8 mouse cellular contexts compared by ENCODE assay signal in the genomic region with DNA sequence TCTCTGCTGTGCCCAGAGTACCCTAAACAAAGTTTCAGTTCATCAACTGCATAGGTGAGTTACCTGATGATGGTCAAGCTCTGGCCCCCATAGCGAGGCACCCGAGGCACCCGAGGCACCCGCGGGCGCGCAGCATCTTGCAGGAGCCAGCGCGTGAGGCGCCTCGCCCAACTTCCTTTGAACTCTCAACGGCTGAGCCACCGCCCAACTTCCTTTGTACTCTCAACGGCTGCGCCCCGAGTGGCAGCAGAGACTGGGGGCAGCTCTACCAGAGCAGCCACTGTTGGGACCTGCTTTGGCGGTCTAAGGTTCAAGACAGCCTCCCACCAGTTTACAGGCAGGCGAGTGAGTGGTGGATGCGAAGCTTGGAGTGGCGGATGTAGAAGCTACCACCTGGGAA. TPM values are rescaled to one million over a fixed set of nuclear protein-coding genes. Genes with fewer than 3 reads are reported as not detected.
A peak's percentile ranks its signal among the peaks of the same experiment; 100 is the strongest.
DNase-seq lines count a peak whose midpoint lies in the region; ATAC-seq and TF ChIP-seq lines count a peak whose summit lies in the region.
"Not testable (repeated sequence)": the region's sequence is repeated elsewhere in the genome, so short reads cannot be mapped to it uniquely, and the experiment has no call there.

Gene Glo1 (minus strand): TSS at position 153 of the 400 bp plus-strand sequence.

- peak; percentile 76 for ATAC-seq in common myeloid progenitor, adult 5-6 weeks (replicated peaks; ENCODE audit: low read depth, poor library complexity, severe bottlenecking)
- ATAC-seq in heart, postnatal 0 days (ENCODE audit: insufficient read depth, low read depth) = not testable (repeated sequence)
- ATAC-seq in neutrophil, adult 5-6 weeks (ENCODE audit: extremely low read depth, insufficient number of reproducible peaks, low FRiP score, poor library complexity, severe bottlenecking) = peak; percentile 67

- not testable (repeated sequence) for H3K27me3 ChIP-seq in E14TG2a.4 (ENCODE audit: insufficient read depth, low read length); heart, postnatal 0 days (ENCODE audit: control insufficient read depth, insufficient read depth, low read length); kidney, adult 2 months (replicated peaks; ENCODE audit: control insufficient read depth, insufficient read depth, low read length)

- not testable (repeated sequence) for TF ChIP-seq POLR2A in kidney, adult 2 months (IDR thresholded peaks at IDR 0.05; ENCODE audit: low read depth, low read length)

- H3K4me1 ChIP-seq in E14TG2a.4 (replicated peaks; ENCODE audit: low read depth, low read length) = peaks cover 42% of the 10 kb centered on the region
- H3K4me1 ChIP-seq in heart, postnatal 0 days (ENCODE audit: control insufficient read depth, insufficient read depth); kidney, adult 2 months (ENCODE audit: control insufficient read depth, insufficient read depth, low read length): not testable (repeated sequence)

- peak within 1 kb of the TSS; percentile 71 for H3K4me3 ChIP-seq in E14TG2a.4 (replicated peaks; ENCODE audit: low read length)
- not testable (repeated sequence) for H3K4me3 ChIP-seq in heart, postnatal 0 days (ENCODE audit: low read depth, low read length); kidney, adult 2 months (ENCODE audit: insufficient read depth, low read depth, low read length); macrophage (ENCODE audit: inconsistent target)

- not testable (repeated sequence) for DNase-seq in gastrocnemius, adult 18-20 months (ENCODE audit: low spot score); heart, postnatal 0 days (ENCODE audit: low spot score); kidney, adult 2 months; left cerebral cortex, postnatal 4 days

- H3K4me2 ChIP-seq in heart, postnatal 0 days (ENCODE audit: low read depth, low read length) = not testable (repeated sequence)

- H3K36me3 ChIP-seq in E14TG2a.4 (ENCODE audit: insufficient read depth, low read length) = peaks cover 42% of the 10 kb centered on the region
- not testable (repeated sequence) for H3K36me3 ChIP-seq in heart, postnatal 0 days (replicated peaks; ENCODE audit: control insufficient read depth, insufficient read depth, low read length); kidney, adult 2 months (ENCODE audit: control insufficient read depth, insufficient read depth, low read length); macrophage (ENCODE audit: inconsistent target)

- H3K27ac ChIP-seq in heart, postnatal 0 days (ENCODE audit: low read depth); kidney, adult 2 months (ENCODE audit: insufficient read depth, low read depth, low read length); macrophage: not testable (repeated sequence)

- H3K9ac ChIP-seq in heart, postnatal 0 days (replicated peaks; ENCODE audit: low read depth, low read length) = not testable (repeated sequence)

- TF ChIP-seq CTCF in E14TG2a.4 (conservative IDR thresholded peaks at IDR 0.05; ENCODE audit: low read length); heart, postnatal 0 days (IDR thresholded peaks at IDR 0.05; ENCODE audit: low read depth); kidney, adult 2 months (conservative IDR thresholded peaks at IDR 0.05; ENCODE audit: insufficient read depth, insufficient read length, low read depth, low read length): not testable (repeated sequence)

- H3K79me2 ChIP-seq in macrophage (ENCODE audit: inconsistent target) = not testable (repeated sequence)

- no CpG with 5 or more reads among the region's 20 CpGs for WGBS in heart, postnatal 0 days
- no CpG with 5 or more reads among the region's 20 CpGs for WGBS in kidney, adult 2 months
- WGBS in macrophage (ENCODE audit: missing documents) = no CpG with 5 or more reads among the region's 20 CpGs

- not testable (repeated sequence) for H3K9me3 ChIP-seq in E14TG2a.4 (ENCODE audit: low read length); heart, postnatal 0 days (replicated peaks; ENCODE audit: control insufficient read depth, low read length)

- TF ChIP-seq EP300 in heart, postnatal 0 days (IDR thresholded peaks at IDR 0.05; ENCODE audit: low read depth) = not testable (repeated sequence)

- intact Hi-C loops in left cerebral cortex, postnatal 4 days (cut with DNase I) = not testable (repeated sequence)

RNA-seq across cellular contexts. Expression of gene Glo1, which starts in this region (rescaled TPM):
- total RNA-seq in common myeloid progenitor, adult 5-6 weeks (2017) = 144 and 156 TPM in 2 replicates
- 100 to 1,000 TPM; 161 to 164 TPM for total RNA-seq in gastrocnemius, adult 18-20 months (2021)
- 143 and 179 TPM in 2 replicates for total RNA-seq in heart, postnatal 0 days (2014; rRNA removed; ENCODE audit: low replicate concordance)
- polyA plus RNA-seq in heart, postnatal 0 days (2015; fragmentation: Nextera tagmentation; extraction: Ambion mirVana) = 184 and 191 TPM in 2 replicates
- polyA plus RNA-seq in kidney, adult 2 months (2012; rRNA removed) = 66.6 and 89.0 TPM in 2 replicates
- 100 to 1,000 TPM; 107 to 121 TPM for total RNA-seq in left cerebral cortex, postnatal 4 days (2021)
- 10 to 100 TPM in 11 of 26 experiments, 1 to 10 TPM in 15; 3.2 to 26.9 (median 9.0) TPM for total RNA-seq in macrophage (2018; cell fraction: chromatin; rRNA removed)
- total RNA-seq in macrophage (2018; cell fraction: cytosol; rRNA removed) = 10 to 100 TPM; 29.7 to 58.4 (median 43.1) TPM
- total RNA-seq in macrophage (2018; cell fraction: nucleus; rRNA removed) = 10 to 100 TPM in 21 of 26 experiments, 1 to 10 TPM in 5; 8.1 to 30.2 (median 12.6) TPM
- polyA plus RNA-seq in macrophage (2018) = 39.2 to 79.1 TPM (median 53.0 TPM) in 3 replicates
- 25.4 and 32.2 TPM in 2 replicates for total RNA-seq in neutrophil, adult 5-6 weeks (2017)
